Mouse (Mus musculus) lung, postnatal 0 days (tissue): ENCODE measurements at regions not wholly inside any gene's neighbourhood (a gene's known extent, or its start where the extent isn't known, plus 50 kb on each side); places are given as distances from the start of the nearest gene placed in this dataset.

Experiments used
- CTCF ChIP-seq: IDR thresholded peaks from 2 replicates; pipeline ENCODE4 v1.5.1; 2016; ENCODE audit warnings: antibody characterized with exemption, mild to moderate bottlenecking
- EP300 ChIP-seq: IDR thresholded peaks from 2 replicates; pipeline ENCODE4 v1.6.1; 2016; ENCODE audit warnings: antibody characterized with exemption, mild to moderate bottlenecking, control low read depth

GRCm38 (mm10) chr10:38677453-38677852, 144.1 kb downstream of the Rfpl4b start:
- TF ChIP-seq CTCF = no peak
- TF ChIP-seq EP300 = no peak
